Mouse (Mus musculus): ENCODE data around the gene Pdzd2. TPM values are rescaled to one million over a fixed set of nuclear protein-coding genes. Genes with fewer than 3 reads are reported as not detected.
A peak's percentile ranks its signal among the peaks of the same experiment; 100 is the strongest.

The Pdzd2 gene
- polyA plus RNA-seq, 1 experiment from 2014 or later: 9.1 TPM

- ATAC-seq (replicated peaks; ENCODE audit: low FRiP score) (no peak), DNase-seq (ENCODE audit: low spot score) (no peak)
- no peaks in the 10 kb centered on the region for H3K9me3 ChIP-seq (ENCODE audit: control insufficient read depth, low read length)
- H3K4me3 ChIP-seq (ENCODE audit: low read depth, low read length): no peak overlapping the region
- H3K4me2 ChIP-seq: no peak overlapping the region
- WGBS: 56% methylated on average over 6 of the region's 6 CpGs
- no peak overlapping the region for H3K27ac ChIP-seq (ENCODE audit: low read depth, low read length)
- H3K4me1 ChIP-seq (replicated peaks; ENCODE audit: control insufficient read depth, insufficient read depth, low read length): no peaks in the 10 kb centered on the region
- no peaks in the 10 kb centered on the region for H3K27me3 ChIP-seq (replicated peaks; ENCODE audit: control insufficient read depth, insufficient read depth, low read length)
- H3K9ac ChIP-seq (ENCODE audit: low read depth, low read length): no peak overlapping the region
- no peaks in the 10 kb centered on the region for H3K36me3 ChIP-seq (ENCODE audit: control insufficient read depth, insufficient read depth, low read length)
Observed at GRCm38 (mm10) chr15:12579196-12579595, 160.5 kb downstream of the Pdzd2 start.

GRCm38 (mm10) chr15:12578276-12578675, 161.4 kb downstream of the Pdzd2 start:
- Histone ChIP-seq H3K4me2 (no peak overlapping the region), H3K4me1 (replicated peaks; ENCODE audit: control insufficient read depth, insufficient read depth, low read length) (no peaks in the 10 kb centered on the region), H3K27ac (ENCODE audit: low read depth, low read length) (no peak overlapping the region), H3K4me3 (ENCODE audit: low read depth, low read length) (no peak overlapping the region), H3K9me3 (ENCODE audit: control insufficient read depth, low read length) (no peaks in the 10 kb centered on the region), H3K27me3 (replicated peaks; ENCODE audit: control insufficient read depth, insufficient read depth, low read length) (no peaks in the 10 kb centered on the region), H3K36me3 (ENCODE audit: control insufficient read depth, insufficient read depth, low read length) (no peaks in the 10 kb centered on the region), H3K9ac (ENCODE audit: low read depth, low read length) (no peak overlapping the region)
- ATAC-seq (replicated peaks; ENCODE audit: low FRiP score) (no peak), DNase-seq (ENCODE audit: low spot score) (no peak)
- 47% methylated on average over 5 of the region's 5 CpGs for WGBS

GRCm38 (mm10) chr15:12577715-12578114, 162.0 kb downstream of the Pdzd2 start:
- H3K27ac ChIP-seq (ENCODE audit: low read depth, low read length): no peak overlapping the region
- no peaks in the 10 kb centered on the region for H3K4me1 ChIP-seq (replicated peaks; ENCODE audit: control insufficient read depth, insufficient read depth, low read length)
- WGBS: 71% methylated on average over 6 of the region's 6 CpGs
- no peak overlapping the region for H3K4me3 ChIP-seq (ENCODE audit: low read depth, low read length)
- no peaks in the 10 kb centered on the region for H3K9me3 ChIP-seq (ENCODE audit: control insufficient read depth, low read length)
- ATAC-seq (replicated peaks; ENCODE audit: low FRiP score) (0 out of 2 replicates have a peak, but pooled peaks have one; percentile 4), DNase-seq (ENCODE audit: low spot score) (no peak)
- no peak overlapping the region for H3K9ac ChIP-seq (ENCODE audit: low read depth, low read length)
- H3K27me3 ChIP-seq (replicated peaks; ENCODE audit: control insufficient read depth, insufficient read depth, low read length): no peaks in the 10 kb centered on the region
- no peak overlapping the region for H3K4me2 ChIP-seq
- H3K36me3 ChIP-seq (ENCODE audit: control insufficient read depth, insufficient read depth, low read length): no peaks in the 10 kb centered on the region

- Histone ChIP-seq H3K27ac (ENCODE audit: low read depth, low read length) (no peak overlapping the region), H3K9me3 (ENCODE audit: control insufficient read depth, low read length) (no peaks in the 10 kb centered on the region), H3K4me2 (0 out of 2 replicates have a peak overlapping the region, but pooled peaks have one; percentile 2), H3K4me1 (replicated peaks; ENCODE audit: control insufficient read depth, insufficient read depth, low read length) (no peaks in the 10 kb centered on the region), H3K4me3 (ENCODE audit: low read depth, low read length) (no peak overlapping the region), H3K9ac (ENCODE audit: low read depth, low read length) (no peak overlapping the region), H3K27me3 (replicated peaks; ENCODE audit: control insufficient read depth, insufficient read depth, low read length) (no peaks in the 10 kb centered on the region), H3K36me3 (ENCODE audit: control insufficient read depth, insufficient read depth, low read length) (no peaks in the 10 kb centered on the region)
- ATAC-seq (replicated peaks; ENCODE audit: low FRiP score) (peak; percentile 43), DNase-seq (ENCODE audit: low spot score) (no peak)
- WGBS: 34% methylated on average over 11 of the region's 11 CpGs
Observed at GRCm38 (mm10) chr15:12577054-12577696, 162.5 kb downstream of the Pdzd2 start.

- no peak overlapping the region for H3K27ac ChIP-seq (ENCODE audit: low read depth, low read length)
- DNase-seq (ENCODE audit: low spot score) (no peak), ATAC-seq (replicated peaks; ENCODE audit: low FRiP score) (no peak)
- H3K4me3 ChIP-seq (ENCODE audit: low read depth, low read length): no peak overlapping the region
- H3K36me3 ChIP-seq (ENCODE audit: control insufficient read depth, insufficient read depth, low read length): no peaks in the 10 kb centered on the region
- H3K27me3 ChIP-seq (replicated peaks; ENCODE audit: control insufficient read depth, insufficient read depth, low read length): no peaks in the 10 kb centered on the region
- H3K9me3 ChIP-seq (ENCODE audit: control insufficient read depth, low read length): no peaks in the 10 kb centered on the region
- H3K4me1 ChIP-seq (replicated peaks; ENCODE audit: control insufficient read depth, insufficient read depth, low read length): no peaks in the 10 kb centered on the region
- H3K9ac ChIP-seq (ENCODE audit: low read depth, low read length): no peak overlapping the region
- WGBS: 76% methylated on average over 3 of the region's 3 CpGs
- H3K4me2 ChIP-seq: no peak overlapping the region
Observed at GRCm38 (mm10) chr15:12573621-12574020, 166.1 kb downstream of the Pdzd2 start.

- H3K4me2 ChIP-seq: no peak overlapping the region
- H3K4me1 ChIP-seq (replicated peaks; ENCODE audit: control insufficient read depth, insufficient read depth, low read length): no peaks in the 10 kb centered on the region
- no peak overlapping the region for H3K27ac ChIP-seq (ENCODE audit: low read depth, low read length)
- H3K4me3 ChIP-seq (ENCODE audit: low read depth, low read length): no peak overlapping the region
- no peaks in the 10 kb centered on the region for H3K9me3 ChIP-seq (ENCODE audit: control insufficient read depth, low read length)
- WGBS: 57% methylated on average over 4 of the region's 4 CpGs
- no peaks in the 10 kb centered on the region for H3K36me3 ChIP-seq (ENCODE audit: control insufficient read depth, insufficient read depth, low read length)
- DNase-seq (ENCODE audit: low spot score): no peak
- no peak overlapping the region for H3K9ac ChIP-seq (ENCODE audit: low read depth, low read length)
- ATAC-seq (replicated peaks; ENCODE audit: low FRiP score): no peak
- H3K27me3 ChIP-seq (replicated peaks; ENCODE audit: control insufficient read depth, insufficient read depth, low read length): no peaks in the 10 kb centered on the region
Observed at GRCm38 (mm10) chr15:12571168-12571567, 168.6 kb downstream of the Pdzd2 start.

GRCm38 (mm10) chr15:12566637-12567440, 172.9 kb downstream of the Pdzd2 start:
- no peaks in the 10 kb centered on the region for H3K9me3 ChIP-seq (ENCODE audit: control insufficient read depth, low read length)
- no peak for ATAC-seq (replicated peaks; ENCODE audit: low FRiP score)
- no peak overlapping the region for H3K4me3 ChIP-seq (ENCODE audit: low read depth, low read length)
- WGBS: 69% methylated on average over 11 of the region's 11 CpGs
- no peaks in the 10 kb centered on the region for H3K27me3 ChIP-seq (replicated peaks; ENCODE audit: control insufficient read depth, insufficient read depth, low read length)
- H3K27ac ChIP-seq (ENCODE audit: low read depth, low read length): no peak overlapping the region
- H3K4me1 ChIP-seq (replicated peaks; ENCODE audit: control insufficient read depth, insufficient read depth, low read length): no peaks in the 10 kb centered on the region
- no peak overlapping the region for H3K4me2 ChIP-seq
- DNase-seq (ENCODE audit: low spot score): no peak
- H3K9ac ChIP-seq (ENCODE audit: low read depth, low read length): no peak overlapping the region
- H3K36me3 ChIP-seq (ENCODE audit: control insufficient read depth, insufficient read depth, low read length): no peaks in the 10 kb centered on the region

- WGBS: 48% methylated on average over 8 of the region's 8 CpGs
- no peak overlapping the region for H3K27ac ChIP-seq (ENCODE audit: low read depth, low read length)
- H3K9me3 ChIP-seq (ENCODE audit: control insufficient read depth, low read length): no peaks in the 10 kb centered on the region
- no peak overlapping the region for H3K9ac ChIP-seq (ENCODE audit: low read depth, low read length)
- H3K36me3 ChIP-seq (ENCODE audit: control insufficient read depth, insufficient read depth, low read length): no peaks in the 10 kb centered on the region
- H3K4me2 ChIP-seq: no peak overlapping the region
- ATAC-seq (replicated peaks; ENCODE audit: low FRiP score) (no peak), DNase-seq (ENCODE audit: low spot score) (no peak)
- H3K4me3 ChIP-seq (ENCODE audit: low read depth, low read length): no peak overlapping the region
- peaks cover 5% of the 10 kb centered on the region; the same call in 1 of the 2 replicates for H3K4me1 ChIP-seq (replicated peaks; ENCODE audit: control insufficient read depth, insufficient read depth, low read length)
- no peaks in the 10 kb centered on the region for H3K27me3 ChIP-seq (replicated peaks; ENCODE audit: control insufficient read depth, insufficient read depth, low read length)
Observed at GRCm38 (mm10) chr15:12565281-12565680, 174.4 kb downstream of the Pdzd2 start.

GRCm38 (mm10) chr15:12560505-12560904, 179.2 kb downstream of the Pdzd2 start:
- 49% methylated on average over 8 of the region's 8 CpGs for WGBS
- Histone ChIP-seq H3K4me1 (replicated peaks; ENCODE audit: control insufficient read depth, insufficient read depth, low read length) (peaks cover 5% of the 10 kb centered on the region; the same call in 1 of the 2 replicates), H3K36me3 (ENCODE audit: control insufficient read depth, insufficient read depth, low read length) (no peaks in the 10 kb centered on the region), H3K27ac (ENCODE audit: low read depth, low read length) (no peak overlapping the region), H3K4me3 (ENCODE audit: low read depth, low read length) (no peak overlapping the region), H3K9me3 (ENCODE audit: control insufficient read depth, low read length) (no peaks in the 10 kb centered on the region), H3K9ac (ENCODE audit: low read depth, low read length) (no peak overlapping the region), H3K4me2 (no peak overlapping the region), H3K27me3 (replicated peaks; ENCODE audit: control insufficient read depth, insufficient read depth, low read length) (no peaks in the 10 kb centered on the region)
- ATAC-seq (replicated peaks; ENCODE audit: low FRiP score) (no peak), DNase-seq (ENCODE audit: low spot score) (no peak)

Measured in liver, embryonic 11.5 days (tissue).